Mouse (Mus musculus) brain, embryonic 14.5 days (tissue): ENCODE results near the gene 4930432K21Rik.

Source experiments
- CTCF ChIP-seq: fragments of 200-500 bp; IDR thresholded peaks from 2 replicates; pipeline ENCODE4 v1.5.1; 2012; ENCODE audit warnings: inconsistent platforms, mild to moderate bottlenecking, moderate library complexity, borderline replicate concordance; ENCODE audit not compliant: insufficient read depth, insufficient read length; ENCODE audit errors: extremely low read depth
- POLR2A ChIP-seq: fragments of 200-500 bp; IDR thresholded peaks from 2 replicates; pipeline ENCODE4 v1.6.1; 2012; ENCODE audit warnings: mild to moderate bottlenecking, inconsistent platforms, borderline replicate concordance; ENCODE audit not compliant: poor library complexity, insufficient read depth, insufficient read length, severe bottlenecking; ENCODE audit errors: extremely low read depth

GRCm38 (mm10) chr8:84193161-84193560, 45.3 kb downstream of the 4930432K21Rik start:
- no peak for TF ChIP-seq CTCF
- TF ChIP-seq POLR2A: no peak
